Mouse (Mus musculus) cerebellum, adult 2 months (tissue): ENCODE data around the gene D17H6S53E.

ENCODE experiments used
- CTCF ChIP-seq: fragments of 200-500 bp; IDR thresholded peaks from 2 replicates; pipeline ENCODE4 v1.5.1; 2011; ENCODE audit warnings: low read depth, mild to moderate bottlenecking, control low read depth, low read length, moderate library complexity, borderline replicate concordance; ENCODE audit not compliant: insufficient read depth
- POLR2A ChIP-seq: fragments of 200-500 bp; IDR thresholded peaks from 2 replicates; pipeline ENCODE4 v1.6.1; 2011; ENCODE audit warnings: low read length, control low read depth, borderline replicate concordance; ENCODE audit not compliant: insufficient read depth

DNA sequence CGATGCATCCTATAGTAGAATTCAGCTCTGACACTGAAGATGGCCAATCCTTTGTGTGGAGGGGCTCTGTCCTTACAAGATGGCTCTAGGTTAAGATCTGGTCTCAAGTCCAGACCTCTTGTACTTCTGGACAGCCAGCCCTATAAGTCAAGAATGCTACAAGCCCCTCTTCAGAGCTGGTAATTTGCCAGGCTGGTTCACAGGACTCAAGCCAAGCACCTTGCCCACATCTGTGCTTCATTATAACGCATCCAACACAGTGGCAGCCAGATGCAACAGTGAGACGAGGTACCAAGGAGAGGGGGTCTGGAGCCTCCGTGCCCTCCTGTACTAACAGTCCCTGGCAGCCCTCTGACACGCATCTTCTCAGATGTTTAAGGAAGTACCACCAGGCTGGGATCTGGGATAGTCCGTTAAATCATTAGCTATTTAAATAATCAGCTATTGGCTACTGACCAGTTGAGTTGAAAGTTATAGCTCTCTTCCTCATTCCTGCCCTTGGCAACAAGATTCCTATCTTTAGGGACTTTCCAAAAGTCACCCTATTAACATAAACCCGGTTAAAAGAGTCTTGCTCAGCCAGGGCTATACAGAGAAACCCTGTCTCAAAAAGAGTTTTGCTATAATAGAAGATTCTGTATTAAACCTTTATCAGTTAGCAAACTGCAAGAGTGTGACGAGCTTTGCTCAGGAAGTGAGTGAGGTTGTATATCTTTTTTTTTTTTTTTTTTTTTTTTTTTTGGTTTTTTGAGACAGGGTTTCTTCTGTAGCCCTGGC lies 48.2 kb downstream of the D17H6S53E start:
- TF ChIP-seq POLR2A = no peak
- TF ChIP-seq CTCF = no peak
